Mouse (Mus musculus): ENCODE measurements around the gene Dusp14. TPM values are rescaled to one million over a fixed set of nuclear protein-coding genes. Genes with fewer than 3 reads are reported as not detected.
A peak's percentile ranks its signal among the peaks of the same experiment; 100 is the strongest.

The Dusp14 gene
- 1.7 and 1.8 TPM in 2 replicates for polyA plus RNA-seq (2015; fragmentation: Nextera tagmentation; extraction: Ambion mirVana)

DNA sequence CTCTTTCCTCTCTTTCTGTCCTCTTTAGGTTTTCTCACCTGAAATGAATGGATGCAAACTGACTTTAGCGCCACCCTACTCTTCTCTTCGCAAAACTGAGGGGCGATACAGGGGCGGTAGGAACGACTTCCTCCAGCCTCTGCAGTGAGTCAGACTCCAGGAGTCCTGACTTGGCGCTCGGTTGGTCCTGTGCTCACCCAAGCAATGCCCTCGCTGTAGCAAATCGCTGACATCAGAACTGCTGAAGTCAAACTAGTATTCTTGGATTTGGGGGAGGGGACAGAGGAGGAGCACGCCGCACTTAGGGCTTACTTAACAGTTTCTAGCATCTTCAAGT lies at the start of gene Dusp14:
Gene Dusp14 (minus strand): TSS at position 228 of the 337 bp plus-strand sequence.
- Histone ChIP-seq H3K4me2 (ENCODE audit: low read depth, low read length) (peak within 1 kb of the TSS; percentile 93), H3K4me1 (ENCODE audit: insufficient read depth) (peaks cover 23% of the 10 kb centered on the region), H3K36me3 (replicated peaks; ENCODE audit: insufficient read depth, low read length) (no peaks in the 10 kb centered on the region), H3K9ac (replicated peaks) (peak within 1 kb of the TSS; percentile 54; the same call in 1 of the 2 replicates), H3K27ac (ENCODE audit: low read depth) (no peak within 1 kb of the TSS), H3K4me3 (ENCODE audit: low read depth, low read length) (peak within 1 kb of the TSS; percentile 67), H3K9me3 (ENCODE audit: low read length) (no peaks in the 10 kb centered on the region), H3K27me3 (ENCODE audit: insufficient read depth, low read length) (peaks cover 34% of the 10 kb centered on the region)
- WGBS (ENCODE audit: insufficient replicate concordance): 12% methylated on average over 11 of the region's 11 CpGs
- DNase-seq (no peak), ATAC-seq (no peak)
- TF ChIP-seq CTCF (IDR thresholded peaks at IDR 0.05; ENCODE audit: low read depth): no peak
- no peak for TF ChIP-seq EP300 (IDR thresholded peaks at IDR 0.05; ENCODE audit: low read depth)

GRCm38 (mm10) chr11:84117431-84117830 lies 48.4 kb upstream of the Dusp14 start:
- TF ChIP-seq EP300 (IDR thresholded peaks at IDR 0.05; ENCODE audit: low read depth): no peak
- TF ChIP-seq CTCF (IDR thresholded peaks at IDR 0.05; ENCODE audit: low read depth): no peak
- H3K4me1 ChIP-seq (ENCODE audit: insufficient read depth): no peaks in the 10 kb centered on the region; the same call in 1 of the 2 replicates
- no peaks in the 10 kb centered on the region for H3K9me3 ChIP-seq (ENCODE audit: low read length)
- H3K27me3 ChIP-seq (ENCODE audit: insufficient read depth, low read length): no peaks in the 10 kb centered on the region
- no peak overlapping the region for H3K4me2 ChIP-seq (ENCODE audit: low read depth, low read length)
- H3K4me3 ChIP-seq (ENCODE audit: low read depth, low read length): no peak overlapping the region
- H3K9ac ChIP-seq (replicated peaks): no peak overlapping the region
- peaks cover 25% of the 10 kb centered on the region for H3K36me3 ChIP-seq (replicated peaks; ENCODE audit: insufficient read depth, low read length)
- 73% methylated on average over 4 of the region's 4 CpGs for WGBS (ENCODE audit: insufficient replicate concordance)
- ATAC-seq (no peak), DNase-seq (no peak)
- no peak overlapping the region for H3K27ac ChIP-seq (ENCODE audit: low read depth)

GRCm38 (mm10) chr11:84116221-84116620 lies 47.2 kb upstream of the Dusp14 start:
- DNase-seq (no peak), ATAC-seq (no peak)
- 68% methylated on average over 2 of the region's 2 CpGs for WGBS (ENCODE audit: insufficient replicate concordance)
- Histone ChIP-seq H3K27ac (ENCODE audit: low read depth) (no peak overlapping the region), H3K9me3 (ENCODE audit: low read length) (no peaks in the 10 kb centered on the region), H3K9ac (replicated peaks) (no peak overlapping the region), H3K36me3 (replicated peaks; ENCODE audit: insufficient read depth, low read length) (peaks cover 25% of the 10 kb centered on the region), H3K4me2 (ENCODE audit: low read depth, low read length) (no peak overlapping the region), H3K27me3 (ENCODE audit: insufficient read depth, low read length) (no peaks in the 10 kb centered on the region), H3K4me3 (ENCODE audit: low read depth, low read length) (no peak overlapping the region), H3K4me1 (ENCODE audit: insufficient read depth) (no peaks in the 10 kb centered on the region; the same call in 1 of the 2 replicates)
- TF ChIP-seq EP300 (IDR thresholded peaks at IDR 0.05; ENCODE audit: low read depth) (no peak), CTCF (IDR thresholded peaks at IDR 0.05; ENCODE audit: low read depth) (peak; percentile 45)

- TF ChIP-seq EP300 (IDR thresholded peaks at IDR 0.05; ENCODE audit: low read depth) (no peak), CTCF (IDR thresholded peaks at IDR 0.05; ENCODE audit: low read depth) (no peak)
- WGBS (ENCODE audit: insufficient replicate concordance): 85% methylated on average over 9 of the region's 9 CpGs
- Histone ChIP-seq H3K4me2 (ENCODE audit: low read depth, low read length) (no peak overlapping the region), H3K27me3 (ENCODE audit: insufficient read depth, low read length) (no peaks in the 10 kb centered on the region), H3K36me3 (replicated peaks; ENCODE audit: insufficient read depth, low read length) (peaks cover 25% of the 10 kb centered on the region), H3K27ac (ENCODE audit: low read depth) (no peak overlapping the region), H3K4me3 (ENCODE audit: low read depth, low read length) (no peak overlapping the region), H3K9ac (replicated peaks) (no peak overlapping the region), H3K4me1 (ENCODE audit: insufficient read depth) (no peaks in the 10 kb centered on the region; the same call in 1 of the 2 replicates), H3K9me3 (ENCODE audit: low read length) (no peaks in the 10 kb centered on the region)
- no peak for ATAC-seq
- DNase-seq: no peak
Measured at GRCm38 (mm10) chr11:84115646-84116045, 46.6 kb upstream of the Dusp14 start.

DNA sequence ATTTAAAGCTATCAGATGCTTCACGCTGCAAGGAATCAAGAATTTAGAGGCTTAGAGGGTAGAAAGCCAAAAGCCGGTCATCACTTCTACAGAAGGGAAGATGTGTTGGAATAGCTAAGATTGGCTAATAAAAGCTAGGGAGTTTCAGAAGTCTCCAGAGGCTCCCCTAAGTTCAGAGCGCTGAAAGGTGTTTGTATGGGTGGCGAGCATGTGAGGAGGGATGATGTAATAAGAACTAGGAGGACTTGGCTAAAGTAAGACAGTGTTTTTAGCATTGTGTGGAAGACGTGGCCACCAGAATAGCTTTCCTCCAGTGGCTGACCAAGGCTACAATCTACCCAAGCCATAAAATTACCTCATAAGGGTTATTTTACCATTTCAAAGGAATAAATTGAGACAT lies 44.6 kb upstream of the Dusp14 start:
- Histone ChIP-seq H3K4me3 (ENCODE audit: low read depth, low read length) (no peak overlapping the region), H3K36me3 (replicated peaks; ENCODE audit: insufficient read depth, low read length) (peaks cover 19% of the 10 kb centered on the region), H3K9me3 (ENCODE audit: low read length) (no peaks in the 10 kb centered on the region), H3K4me2 (ENCODE audit: low read depth, low read length) (no peak overlapping the region), H3K9ac (replicated peaks) (no peak overlapping the region), H3K4me1 (ENCODE audit: insufficient read depth) (no peaks in the 10 kb centered on the region), H3K27ac (ENCODE audit: low read depth) (no peak overlapping the region), H3K27me3 (ENCODE audit: insufficient read depth, low read length) (no peaks in the 10 kb centered on the region)
- TF ChIP-seq EP300 (IDR thresholded peaks at IDR 0.05; ENCODE audit: low read depth) (no peak), CTCF (IDR thresholded peaks at IDR 0.05; ENCODE audit: low read depth) (no peak)
- ATAC-seq: no peak
- DNase-seq: no peak
- 87% methylated on average over 5 of the region's 5 CpGs for WGBS (ENCODE audit: insufficient replicate concordance)

GRCm38 (mm10) chr11:84107137-84107536 lies 38.1 kb upstream of the Dusp14 start:
- no peak for ATAC-seq
- DNase-seq: no peak
- peaks cover 24% of the 10 kb centered on the region for H3K36me3 ChIP-seq (replicated peaks; ENCODE audit: insufficient read depth, low read length)
- H3K4me2 ChIP-seq (ENCODE audit: low read depth, low read length): no peak overlapping the region
- no peaks in the 10 kb centered on the region for H3K9me3 ChIP-seq (ENCODE audit: low read length)
- WGBS (ENCODE audit: insufficient replicate concordance): 57% methylated on average over 2 of the region's 2 CpGs
- H3K27ac ChIP-seq (ENCODE audit: low read depth): no peak overlapping the region
- no peak overlapping the region for H3K9ac ChIP-seq (replicated peaks)
- TF ChIP-seq EP300 (IDR thresholded peaks at IDR 0.05; ENCODE audit: low read depth) (no peak), CTCF (IDR thresholded peaks at IDR 0.05; ENCODE audit: low read depth) (no peak)
- no peak overlapping the region for H3K4me3 ChIP-seq (ENCODE audit: low read depth, low read length)
- H3K27me3 ChIP-seq (ENCODE audit: insufficient read depth, low read length): no peaks in the 10 kb centered on the region
- no peaks in the 10 kb centered on the region for H3K4me1 ChIP-seq (ENCODE audit: insufficient read depth)

GRCm38 (mm10) chr11:84104036-84104435 lies 35.0 kb upstream of the Dusp14 start:
- TF ChIP-seq CTCF (IDR thresholded peaks at IDR 0.05; ENCODE audit: low read depth): no peak
- TF ChIP-seq EP300 (IDR thresholded peaks at IDR 0.05; ENCODE audit: low read depth): no peak
- ATAC-seq: no peak
- no peak overlapping the region for H3K9ac ChIP-seq (replicated peaks)
- 89% methylated on average over 6 of the region's 6 CpGs for WGBS (ENCODE audit: insufficient replicate concordance)
- H3K4me3 ChIP-seq (ENCODE audit: low read depth, low read length): no peak overlapping the region
- no peaks in the 10 kb centered on the region for H3K4me1 ChIP-seq (ENCODE audit: insufficient read depth)
- peaks cover 28% of the 10 kb centered on the region for H3K36me3 ChIP-seq (replicated peaks; ENCODE audit: insufficient read depth, low read length)
- H3K4me2 ChIP-seq (ENCODE audit: low read depth, low read length): no peak overlapping the region
- no peak overlapping the region for H3K27ac ChIP-seq (ENCODE audit: low read depth)
- no peaks in the 10 kb centered on the region for H3K9me3 ChIP-seq (ENCODE audit: low read length)
- DNase-seq: no peak
- no peaks in the 10 kb centered on the region for H3K27me3 ChIP-seq (ENCODE audit: insufficient read depth, low read length)
